Mouse (Mus musculus) heart, adult 2 months (tissue): ENCODE measurements around the gene Rap1gap2.

Experiments used
- CTCF ChIP-seq: fragments of 200-600 bp; IDR thresholded peaks from 2 replicates; pipeline ENCODE4 v1.8.1; 2022; ENCODE audit warnings: antibody characterized with exemption, mild to moderate bottlenecking, moderate library complexity
- EP300 ChIP-seq: fragments of 200-500 bp; IDR thresholded peaks from 2 replicates; pipeline ENCODE4 v1.6.1; 2011; ENCODE audit warnings: low read depth, low read length, control low read depth; ENCODE audit not compliant: insufficient read depth
- POLR2A ChIP-seq: fragments of 200-500 bp; IDR thresholded peaks from 2 replicates; pipeline ENCODE4 v1.6.1; 2011; ENCODE audit warnings: mild to moderate bottlenecking, low read depth, low read length, control low read depth; ENCODE audit not compliant: insufficient read depth

DNA sequence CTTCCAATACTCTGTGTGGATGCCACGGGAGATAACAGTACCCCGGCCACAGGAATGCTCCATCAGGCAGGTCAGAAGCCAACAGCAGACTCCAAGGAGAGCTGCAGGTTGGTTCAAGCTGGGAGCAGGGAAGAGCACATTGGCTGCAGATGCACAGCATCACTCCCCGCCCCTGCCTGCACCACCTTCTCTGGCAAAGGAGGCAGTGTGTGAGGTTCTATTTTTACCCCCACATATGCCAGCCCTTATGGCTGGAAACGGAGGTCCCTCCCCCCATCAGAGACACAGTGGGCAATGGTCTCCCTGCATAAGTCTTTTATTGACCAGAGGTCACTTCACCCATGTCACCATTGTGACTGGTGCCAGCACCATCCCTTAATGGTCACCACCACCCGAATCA, 42.3 kb downstream of the Rap1gap2 start:
- TF ChIP-seq CTCF (no peak), POLR2A (no peak), EP300 (no peak)
